Mouse (Mus musculus): Measurements from ENCODE around the gene Gxylt1. TPM values are rescaled to one million over a fixed set of nuclear protein-coding genes. Genes with fewer than 3 reads are reported as not detected.
"Not testable (repeated sequence)": the region's sequence is repeated elsewhere in the genome, so short reads cannot be mapped to it uniquely, and the experiment has no call there.

Gxylt1 gene
- polyA plus RNA-seq, 1 experiment from 2014 or later, result 21.6 TPM

- no peak overlapping the region for H3K4me3 ChIP-seq (ENCODE audit: low read length)
- no peak overlapping the region for H3K4me2 ChIP-seq (replicated peaks; ENCODE audit: low read depth, low read length)
- peaks cover 30% of the 10 kb centered on the region; the same call in 1 of the 2 replicates for H3K36me3 ChIP-seq (ENCODE audit: control insufficient read depth, insufficient read depth, low read length)
- H3K27ac ChIP-seq (ENCODE audit: low read depth, low read length), result no peak overlapping the region
- no peaks in the 10 kb centered on the region for H3K27me3 ChIP-seq (ENCODE audit: control insufficient read depth, insufficient read depth, low read length)
- no peaks in the 10 kb centered on the region for H3K9me3 ChIP-seq (ENCODE audit: control insufficient read depth, low read length)
- ATAC-seq (ENCODE audit: low FRiP score, low TSS enrichment), result no peak
- no peak overlapping the region for H3K9ac ChIP-seq (ENCODE audit: low read depth, low read length)
- 0 out of 2 replicates have a peak, but pooled peaks cover 5% of the 10 kb centered on the region for H3K4me1 ChIP-seq (ENCODE audit: control insufficient read depth, insufficient read depth, low read length)
- WGBS, result 78% methylated on average over 8 of the region's 8 CpGs
Measured at GRCm38 (mm10) chr15:93253172-93253571, 21.8 kb downstream of the Gxylt1 start.

GRCm38 (mm10) chr15:93252396-93252795, 22.6 kb downstream of the Gxylt1 start:
- H3K9me3 ChIP-seq (ENCODE audit: control insufficient read depth, low read length), result no peaks in the 10 kb centered on the region
- no peak overlapping the region for H3K4me3 ChIP-seq (ENCODE audit: low read length)
- H3K36me3 ChIP-seq (ENCODE audit: control insufficient read depth, insufficient read depth, low read length), result peaks cover 25% of the 10 kb centered on the region; the same call in 1 of the 2 replicates
- H3K27ac ChIP-seq (ENCODE audit: low read depth, low read length), result no peak overlapping the region
- 0 out of 2 replicates have a peak, but pooled peaks cover 5% of the 10 kb centered on the region for H3K4me1 ChIP-seq (ENCODE audit: control insufficient read depth, insufficient read depth, low read length)
- WGBS, result 90% methylated on average over 6 of the region's 6 CpGs
- no peak for ATAC-seq (ENCODE audit: low FRiP score, low TSS enrichment)
- no peaks in the 10 kb centered on the region for H3K27me3 ChIP-seq (ENCODE audit: control insufficient read depth, insufficient read depth, low read length)
- H3K9ac ChIP-seq (ENCODE audit: low read depth, low read length), result no peak overlapping the region
- no peak overlapping the region for H3K4me2 ChIP-seq (replicated peaks; ENCODE audit: low read depth, low read length)

GRCm38 (mm10) chr15:93251553-93252250, 23.3 kb downstream of the Gxylt1 start:
- peak; percentile 61; the same call in 1 of the 2 replicates for ATAC-seq (ENCODE audit: low FRiP score, low TSS enrichment)
- Histone ChIP-seq H3K4me1 (ENCODE audit: control insufficient read depth, insufficient read depth, low read length) (0 out of 2 replicates have a peak, but pooled peaks cover 5% of the 10 kb centered on the region), H3K4me2 (replicated peaks; ENCODE audit: low read depth, low read length) (no peak overlapping the region), H3K36me3 (ENCODE audit: control insufficient read depth, insufficient read depth, low read length) (peaks cover 23% of the 10 kb centered on the region; the same call in 1 of the 2 replicates), H3K27ac (ENCODE audit: low read depth, low read length) (no peak overlapping the region), H3K4me3 (ENCODE audit: low read length) (no peak overlapping the region), H3K9me3 (ENCODE audit: control insufficient read depth, low read length) (no peaks in the 10 kb centered on the region), H3K27me3 (ENCODE audit: control insufficient read depth, insufficient read depth, low read length) (no peaks in the 10 kb centered on the region), H3K9ac (ENCODE audit: low read depth, low read length) (no peak overlapping the region)
- 27% methylated on average over 13 of the region's 13 CpGs for WGBS

- 71% methylated on average over 10 of the region's 10 CpGs for WGBS
- ATAC-seq (ENCODE audit: low FRiP score, low TSS enrichment), result no peak
Measured at GRCm38 (mm10) chr15:93243202-93243601, 31.8 kb downstream of the Gxylt1 start.

GRCm38 (mm10) chr15:93236456-93236855, 38.5 kb downstream of the Gxylt1 start:
- H3K9ac ChIP-seq (ENCODE audit: low read depth, low read length), result not testable (repeated sequence)

More at GRCm38 (mm10) chr15:93243202-93243601, 31.8 kb downstream of the Gxylt1 start:
- Histone ChIP-seq H3K4me1 (ENCODE audit: control insufficient read depth, insufficient read depth, low read length) (no peaks in the 10 kb centered on the region), H3K4me2 (replicated peaks; ENCODE audit: low read depth, low read length) (no peak overlapping the region), H3K36me3 (ENCODE audit: control insufficient read depth, insufficient read depth, low read length) (peaks cover 40% of the 10 kb centered on the region; the same call in 1 of the 2 replicates), H3K4me3 (ENCODE audit: low read length) (no peak overlapping the region), H3K9me3 (ENCODE audit: control insufficient read depth, low read length) (no peaks in the 10 kb centered on the region; the same call in 1 of the 2 replicates), H3K27ac (ENCODE audit: low read depth, low read length) (no peak overlapping the region), H3K27me3 (ENCODE audit: control insufficient read depth, insufficient read depth, low read length) (no peaks in the 10 kb centered on the region), H3K9ac (ENCODE audit: low read depth, low read length) (no peak overlapping the region)

GRCm38 (mm10) chr15:93229028-93229427, 46.0 kb downstream of the Gxylt1 start:
- H3K9ac ChIP-seq (ENCODE audit: low read depth, low read length), result no peak overlapping the region
- 82% methylated on average over 11 of the region's 11 CpGs for WGBS
- H3K4me3 ChIP-seq (ENCODE audit: low read length), result no peak overlapping the region
- no peaks in the 10 kb centered on the region for H3K27me3 ChIP-seq (ENCODE audit: control insufficient read depth, insufficient read depth, low read length)
- H3K27ac ChIP-seq (ENCODE audit: low read depth, low read length), result no peak overlapping the region
- H3K9me3 ChIP-seq (ENCODE audit: control insufficient read depth, low read length), result no peaks in the 10 kb centered on the region
- ATAC-seq (ENCODE audit: low FRiP score, low TSS enrichment), result no peak
- H3K36me3 ChIP-seq (ENCODE audit: control insufficient read depth, insufficient read depth, low read length), result no peaks in the 10 kb centered on the region
- H3K4me2 ChIP-seq (replicated peaks; ENCODE audit: low read depth, low read length), result no peak overlapping the region
- no peaks in the 10 kb centered on the region for H3K4me1 ChIP-seq (ENCODE audit: control insufficient read depth, insufficient read depth, low read length)

More at GRCm38 (mm10) chr15:93236456-93236855, 38.5 kb downstream of the Gxylt1 start:
- not testable (repeated sequence) for H3K27ac ChIP-seq (ENCODE audit: low read depth, low read length); H3K27me3 ChIP-seq (ENCODE audit: control insufficient read depth, insufficient read depth, low read length); H3K9me3 ChIP-seq (ENCODE audit: control insufficient read depth, low read length); ATAC-seq (ENCODE audit: low FRiP score, low TSS enrichment); H3K4me2 ChIP-seq (replicated peaks; ENCODE audit: low read depth, low read length); H3K4me3 ChIP-seq (ENCODE audit: low read length); H3K4me1 ChIP-seq (ENCODE audit: control insufficient read depth, insufficient read depth, low read length)
- 96% methylated on average over 10 of the region's 10 CpGs for WGBS
- peaks cover 14% of the 10 kb centered on the region; the same call in 1 of the 2 replicates for H3K36me3 ChIP-seq (ENCODE audit: control insufficient read depth, insufficient read depth, low read length)

- Histone ChIP-seq H3K27ac (ENCODE audit: low read depth, low read length) (no peak overlapping the region), H3K4me3 (ENCODE audit: low read length) (no peak overlapping the region), H3K4me2 (replicated peaks; ENCODE audit: low read depth, low read length) (no peak overlapping the region), H3K9me3 (ENCODE audit: control insufficient read depth, low read length) (no peaks in the 10 kb centered on the region), H3K4me1 (ENCODE audit: control insufficient read depth, insufficient read depth, low read length) (no peaks in the 10 kb centered on the region), H3K36me3 (ENCODE audit: control insufficient read depth, insufficient read depth, low read length) (no peaks in the 10 kb centered on the region), H3K27me3 (ENCODE audit: control insufficient read depth, insufficient read depth, low read length) (no peaks in the 10 kb centered on the region), H3K9ac (ENCODE audit: low read depth, low read length) (no peak overlapping the region)
- no peak for ATAC-seq (ENCODE audit: low FRiP score, low TSS enrichment)
- 71% methylated on average over 10 of the region's 10 CpGs for WGBS
Measured at GRCm38 (mm10) chr15:93228375-93228774, 46.6 kb downstream of the Gxylt1 start.

GRCm38 (mm10) chr15:93227764-93228079, 47.3 kb downstream of the Gxylt1 start:
- Histone ChIP-seq H3K4me3 (ENCODE audit: low read length) (no peak overlapping the region), H3K9ac (ENCODE audit: low read depth, low read length) (no peak overlapping the region), H3K36me3 (ENCODE audit: control insufficient read depth, insufficient read depth, low read length) (no peaks in the 10 kb centered on the region), H3K9me3 (ENCODE audit: control insufficient read depth, low read length) (no peaks in the 10 kb centered on the region), H3K4me1 (ENCODE audit: control insufficient read depth, insufficient read depth, low read length) (no peaks in the 10 kb centered on the region), H3K4me2 (replicated peaks; ENCODE audit: low read depth, low read length) (no peak overlapping the region), H3K27me3 (ENCODE audit: control insufficient read depth, insufficient read depth, low read length) (no peaks in the 10 kb centered on the region), H3K27ac (ENCODE audit: low read depth, low read length) (no peak overlapping the region)
- WGBS, result 29% methylated on average over 6 of the region's 6 CpGs
- peak; percentile 43; the same call in 1 of the 2 replicates for ATAC-seq (ENCODE audit: low FRiP score, low TSS enrichment)

- peak; percentile 40; the same call in 1 of the 2 replicates for ATAC-seq (ENCODE audit: low FRiP score, low TSS enrichment)
- Histone ChIP-seq H3K27me3 (ENCODE audit: control insufficient read depth, insufficient read depth, low read length) (no peaks in the 10 kb centered on the region), H3K4me1 (ENCODE audit: control insufficient read depth, insufficient read depth, low read length) (no peaks in the 10 kb centered on the region), H3K9me3 (ENCODE audit: control insufficient read depth, low read length) (no peaks in the 10 kb centered on the region), H3K27ac (ENCODE audit: low read depth, low read length) (no peak overlapping the region), H3K4me2 (replicated peaks; ENCODE audit: low read depth, low read length) (no peak overlapping the region), H3K9ac (ENCODE audit: low read depth, low read length) (no peak overlapping the region), H3K36me3 (ENCODE audit: control insufficient read depth, insufficient read depth, low read length) (no peaks in the 10 kb centered on the region), H3K4me3 (ENCODE audit: low read length) (no peak overlapping the region)
- 79% methylated on average over 10 of the region's 10 CpGs for WGBS
Measured at GRCm38 (mm10) chr15:93226930-93227763, 47.8 kb downstream of the Gxylt1 start.
